Mouse (Mus musculus) regulatory T cell (primary cell): Measurements from ENCODE around the gene Ccdc93.

Experiments used
- in situ Hi-C: fragments of 300-600 bp; cut with MboI, MseI; formaldehyde crosslinking; loops from one replicate; pipeline ENCODE4 v1.15.1; 2025; ENCODE audit warnings: high pct_unique_total_duplicates

Gene Ccdc93

DNA sequence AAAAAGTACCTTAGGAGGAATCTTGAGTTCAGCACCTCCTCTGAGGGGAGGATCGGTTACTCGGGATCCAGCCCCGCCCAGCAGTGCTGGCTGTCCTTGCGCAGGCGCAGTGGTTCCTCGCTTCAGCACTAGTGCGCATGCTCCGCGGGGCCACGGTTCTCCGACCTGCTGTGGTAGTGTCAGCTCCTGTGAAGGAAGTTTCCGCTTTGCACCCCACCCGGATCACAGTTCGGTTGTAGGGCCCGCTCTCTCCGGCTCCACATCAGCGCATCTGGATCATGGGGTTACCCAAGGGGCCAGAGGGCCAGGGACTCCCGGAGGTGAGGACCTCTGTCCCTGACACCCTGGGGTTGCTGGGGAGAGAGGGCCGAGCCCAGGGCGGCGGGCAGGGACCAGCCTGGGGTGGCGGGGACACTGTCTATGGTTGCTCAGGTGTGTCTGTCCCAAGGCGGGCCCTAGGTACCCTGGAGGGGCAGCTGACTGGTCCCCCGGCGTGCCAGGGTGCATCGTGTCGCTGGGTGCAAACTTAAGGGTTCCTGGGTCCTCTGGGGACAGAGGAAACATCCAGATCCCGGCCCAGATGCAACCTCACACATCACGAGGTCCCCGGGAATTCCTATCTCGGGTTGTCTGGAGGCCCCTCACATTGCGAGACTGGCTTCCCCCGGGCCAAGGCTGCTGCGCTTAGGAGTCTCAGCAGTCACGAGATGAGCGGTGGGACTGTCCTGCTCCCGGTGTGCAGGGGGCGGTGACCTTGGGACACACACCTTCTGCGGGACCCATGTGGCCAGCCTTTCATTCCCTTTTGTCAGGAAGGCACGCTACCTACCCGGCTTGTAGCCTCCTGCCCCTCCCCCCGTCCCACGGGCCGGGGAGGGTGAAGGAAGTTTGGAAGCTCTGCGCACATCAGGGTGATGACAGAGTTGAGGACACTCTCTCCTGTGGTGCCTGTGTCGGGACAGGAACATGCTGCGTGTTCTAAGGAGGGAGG, at the start of gene Ccdc93:
TSS of gene Ccdc93 (plus strand) at position 112 of the 991 bp plus-strand sequence.
- in situ Hi-C loops, result loop anchor here (5.0 to 25.0 kb wide), 2 partner anchors 121 to 1919 kb away; partner anchors contain the start of gene Ralb

- in situ Hi-C loops, result loop anchor here (10.0 kb wide), 1 partner anchor 727 kb away; no protein-coding TSS in a partner anchor
Measured at GRCm38 (mm10) chr1:121381562-121381961, 49.3 kb upstream of the Ccdc93 start.

DNA sequence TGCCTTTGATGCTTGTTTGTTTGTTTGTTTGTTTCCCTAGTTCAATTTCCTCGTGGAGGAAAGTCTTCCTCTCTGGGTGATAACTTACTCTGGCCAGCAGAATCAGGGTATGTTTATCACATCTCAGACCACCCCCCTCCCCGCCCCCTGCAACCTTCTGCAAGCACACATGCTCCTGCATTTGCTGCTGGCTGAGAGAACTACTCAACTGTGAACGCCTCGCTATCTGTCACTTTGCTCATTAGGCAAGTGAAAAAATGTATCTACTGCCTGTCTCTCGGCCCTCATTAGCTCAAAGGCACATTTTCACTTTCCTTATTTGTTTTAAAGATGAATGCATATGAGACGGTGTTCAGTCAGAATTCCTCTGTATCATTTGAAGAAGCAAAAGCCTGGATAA, 42.5 kb upstream of the Ccdc93 start:
- in situ Hi-C loops, result loop anchor here (10.0 kb wide), 1 partner anchor 734 kb away; no protein-coding TSS in a partner anchor

GRCm38 (mm10) chr1:121388732-121389131, 42.1 kb upstream of the Ccdc93 start:
- in situ Hi-C loops, result loop anchor here (10.0 kb wide), 1 partner anchor 734 kb away; no protein-coding TSS in a partner anchor

DNA sequence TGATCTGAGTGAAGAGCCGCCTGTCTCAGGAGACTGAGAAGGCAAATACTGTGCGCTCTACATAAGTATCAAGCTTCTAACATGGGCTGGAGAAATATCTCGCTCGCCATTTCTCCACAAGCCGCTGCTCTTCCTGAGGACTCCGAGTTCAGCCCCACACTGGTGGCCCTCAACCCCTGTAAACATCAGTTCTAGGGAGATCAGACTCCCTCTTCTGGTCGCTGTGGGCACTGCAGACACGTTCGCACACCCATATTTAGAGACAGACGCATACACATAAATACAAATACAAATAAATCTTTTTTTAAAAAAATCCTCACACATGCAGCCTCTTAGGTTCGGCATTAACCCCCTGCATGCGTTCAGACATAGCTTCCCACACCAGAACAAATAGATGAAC, 41.3 kb upstream of the Ccdc93 start:
- in situ Hi-C loops, result loop anchor here (10.0 kb wide), 1 partner anchor 735 kb away; no protein-coding TSS in a partner anchor

DNA sequence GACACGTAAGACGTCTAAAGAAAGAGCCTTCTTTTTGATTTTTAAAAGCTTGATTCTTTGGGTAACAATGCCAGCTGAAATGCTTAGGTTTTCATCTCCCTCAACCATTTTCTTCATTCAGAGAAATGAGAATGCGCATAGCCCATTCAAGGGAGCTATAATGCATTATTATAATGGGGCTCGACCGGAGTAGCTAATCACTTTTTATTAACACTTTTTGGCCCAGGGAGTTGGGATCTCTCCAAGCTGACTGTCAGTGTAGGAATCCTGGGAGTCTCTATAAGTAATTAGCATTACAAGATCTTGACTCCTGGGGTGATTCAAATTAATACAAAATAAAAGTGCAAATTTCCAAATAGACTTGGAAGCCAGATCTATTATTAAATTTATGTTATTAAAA, 40.8 kb upstream of the Ccdc93 start:
- in situ Hi-C loops, result no loop called here

GRCm38 (mm10) chr1:121390421-121390820, 40.4 kb upstream of the Ccdc93 start:
- in situ Hi-C loops, result no loop called here

DNA sequence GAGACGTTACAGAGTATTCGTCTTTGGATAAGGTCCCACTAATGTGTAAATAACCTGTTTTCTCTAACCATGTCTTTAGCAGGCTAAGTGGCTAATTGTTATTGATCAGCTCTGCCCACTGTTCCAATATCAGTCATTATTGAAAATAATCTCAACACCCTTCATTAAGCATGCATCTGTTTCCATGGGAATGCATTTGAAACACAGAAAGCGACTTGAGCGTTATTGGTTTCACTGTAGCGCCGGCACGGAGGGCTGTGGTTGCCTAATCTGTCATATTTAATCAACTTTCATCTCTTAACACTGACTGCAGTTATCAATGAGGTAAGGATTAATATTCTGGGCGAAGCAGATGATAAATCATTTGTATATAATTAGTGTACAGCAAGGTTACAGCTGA, 40.0 kb upstream of the Ccdc93 start:
- in situ Hi-C loops, result no loop called here

DNA sequence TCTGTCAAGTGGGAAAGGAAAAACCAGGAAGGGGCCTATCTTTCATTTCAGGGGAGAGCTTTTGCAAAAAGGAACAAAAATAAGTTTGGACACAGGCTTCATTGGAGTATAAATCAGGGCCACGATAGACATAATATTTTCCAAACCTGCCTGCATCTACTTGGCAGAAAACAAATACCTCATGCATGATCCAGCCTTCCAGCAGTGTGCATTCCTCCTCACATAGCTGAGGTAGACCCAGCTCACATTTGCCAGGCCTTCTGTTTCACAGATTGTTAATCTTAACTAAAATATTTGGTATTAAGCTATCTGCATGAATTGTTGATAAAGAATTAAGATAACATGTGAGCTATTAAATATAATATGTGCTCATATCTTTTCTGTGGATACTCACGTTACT, 37.7 kb upstream of the Ccdc93 start:
- in situ Hi-C loops, result no loop called here

GRCm38 (mm10) chr1:121394764-121395163, 36.1 kb upstream of the Ccdc93 start:
- in situ Hi-C loops, result loop anchor here (5.0 kb wide), 1 partner anchor 152 kb away; no protein-coding TSS in a partner anchor

GRCm38 (mm10) chr1:121396501-121396900, 34.3 kb upstream of the Ccdc93 start:
- in situ Hi-C loops, result loop anchor here (5.0 kb wide), 1 partner anchor 154 kb away; no protein-coding TSS in a partner anchor

- in situ Hi-C loops, result loop anchor here (5.0 kb wide), 1 partner anchor 156 kb away; no protein-coding TSS in a partner anchor
Measured at GRCm38 (mm10) chr1:121398231-121398630, 32.6 kb upstream of the Ccdc93 start.

GRCm38 (mm10) chr1:121398986-121399881, 31.6 kb upstream of the Ccdc93 start:
- in situ Hi-C loops, result loop anchor here (5.0 kb wide), 1 partner anchor 157 kb away; no protein-coding TSS in a partner anchor

- in situ Hi-C loops, result no loop called here
Measured at GRCm38 (mm10) chr1:121400243-121400642, 30.6 kb upstream of the Ccdc93 start.

DNA sequence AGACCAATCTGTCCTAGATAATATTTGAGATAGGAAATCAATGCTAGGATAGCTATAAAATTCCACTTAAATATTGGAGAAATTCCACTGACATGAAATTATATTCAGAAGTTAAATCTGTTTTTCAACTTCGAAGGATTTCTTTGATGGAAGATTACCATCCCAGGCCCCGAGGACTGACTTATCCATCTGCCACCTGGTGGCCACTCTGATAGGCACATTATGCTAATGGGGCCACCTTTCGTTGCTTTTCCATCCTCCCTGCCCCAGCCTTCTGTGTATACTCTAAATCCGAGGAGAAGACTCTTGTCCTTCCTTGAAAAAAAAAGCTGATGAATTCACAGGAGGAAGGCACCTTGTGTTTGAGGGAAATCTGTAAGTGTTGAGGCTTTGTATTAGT, 11.8 kb upstream of the Ccdc93 start:
- in situ Hi-C loops, result no loop called here

- in situ Hi-C loops, result no loop called here
Measured at GRCm38 (mm10) chr1:121419569-121420265, 11.1 kb upstream of the Ccdc93 start.

- in situ Hi-C loops, result loop anchor here (5.0 to 25.0 kb wide), 2 partner anchors 122 to 1918 kb away; partner anchors contain the start of gene Ralb
Measured at GRCm38 (mm10) chr1:121430183-121430937, 489 bp upstream of the Ccdc93 start.

GRCm38 (mm10) chr1:121435981-121436380, 5.1 kb downstream of the Ccdc93 start:
- in situ Hi-C loops, result loop anchor here (25.0 kb wide), 1 partner anchor 1924 kb away; the partner anchor contains the start of gene Ralb

DNA sequence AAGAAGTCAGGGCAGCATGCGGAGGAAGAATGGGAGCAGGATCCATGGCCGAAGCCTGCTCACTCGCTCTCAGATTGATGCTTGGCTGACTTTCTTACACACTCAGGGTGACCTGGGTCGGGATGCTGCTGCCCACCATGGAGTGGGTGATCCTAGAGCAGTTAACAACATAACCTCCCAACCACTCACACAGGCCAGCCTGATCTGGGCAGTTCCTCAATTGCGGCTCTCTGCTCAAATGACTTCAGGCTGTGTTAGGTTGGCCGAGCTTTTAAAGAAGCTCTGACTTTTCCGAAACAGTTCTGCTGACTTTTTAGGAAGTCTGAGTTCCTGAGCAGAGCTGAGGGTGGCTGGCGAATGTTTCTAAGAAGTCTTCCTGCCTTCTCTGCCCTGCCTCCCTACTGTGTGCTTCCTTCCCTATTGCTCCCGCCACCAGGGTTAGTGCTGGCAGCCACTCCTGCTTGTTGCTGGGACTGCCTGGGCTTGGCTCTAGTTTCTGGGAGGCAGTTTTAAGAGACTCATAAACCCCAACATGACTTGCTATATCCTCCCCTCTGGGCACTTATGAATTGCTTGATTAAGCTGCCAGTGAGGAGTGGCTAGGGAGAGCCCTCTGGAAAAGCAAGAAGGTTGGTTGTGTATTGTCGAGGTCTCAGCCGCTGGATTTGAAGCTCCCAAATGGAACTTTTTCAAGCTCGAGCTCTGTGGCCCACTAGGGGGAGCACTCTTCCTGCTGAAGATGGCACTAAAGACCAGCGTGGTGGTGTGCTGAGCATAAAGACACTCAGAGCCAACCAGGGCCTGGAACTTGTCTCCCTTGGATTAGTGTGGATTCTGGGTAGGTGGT, 9.9 kb downstream of the Ccdc93 start:
- in situ Hi-C loops, result loop anchor here (25.0 kb wide), 1 partner anchor 1928 kb away; the partner anchor contains the start of gene Ralb
